Mouse (Mus musculus) forelimb bud, embryonic 11.5 days (tissue): ENCODE results near the gene 4933411K16Rik.

Source experiments
- DNase-seq: peaks from one replicate; pipeline ENCODE4 v3.0.0-alpha.2; 2012; ENCODE audit warnings: low read depth, low spot score

4933411K16Rik gene

GRCm38 (mm10) chr19:42051948-42052347 is at the start of gene 4933411K16Rik:
Gene 4933411K16Rik, plus strand, starts transcription at chr19:42052248.
- no peak for DNase-seq

GRCm38 (mm10) chr19:42004258-42004657 is 47.8 kb upstream of the 4933411K16Rik start:
- DNase-seq = no peak

GRCm38 (mm10) chr19:42005616-42006015 is 46.4 kb upstream of the 4933411K16Rik start:
- no peak for DNase-seq

- no peak for DNase-seq
Measured at GRCm38 (mm10) chr19:42006568-42006967, 45.5 kb upstream of the 4933411K16Rik start.

- no peak for DNase-seq
Measured at GRCm38 (mm10) chr19:42008586-42008985, 43.5 kb upstream of the 4933411K16Rik start.

- no peak for DNase-seq
Measured at GRCm38 (mm10) chr19:42009067-42009466, 43.0 kb upstream of the 4933411K16Rik start.

- DNase-seq = no peak
Measured at GRCm38 (mm10) chr19:42010436-42010835, 41.6 kb upstream of the 4933411K16Rik start.

GRCm38 (mm10) chr19:42011123-42011522 is 40.9 kb upstream of the 4933411K16Rik start:
- no peak for DNase-seq

GRCm38 (mm10) chr19:42014231-42014825 is 37.7 kb upstream of the 4933411K16Rik start:
- no peak for DNase-seq

GRCm38 (mm10) chr19:42015001-42015400 is 37.0 kb upstream of the 4933411K16Rik start:
- no peak for DNase-seq

GRCm38 (mm10) chr19:42016251-42016650 is 35.8 kb upstream of the 4933411K16Rik start:
- no peak for DNase-seq

GRCm38 (mm10) chr19:42016840-42017239 is 35.2 kb upstream of the 4933411K16Rik start:
- no peak for DNase-seq

GRCm38 (mm10) chr19:42017399-42018247 is 34.4 kb upstream of the 4933411K16Rik start:
- DNase-seq = no peak

GRCm38 (mm10) chr19:42019011-42019522 is 33.0 kb upstream of the 4933411K16Rik start:
- DNase-seq = no peak

GRCm38 (mm10) chr19:42021681-42022541 is 30.1 kb upstream of the 4933411K16Rik start:
- DNase-seq = no peak

- DNase-seq = no peak
Measured at GRCm38 (mm10) chr19:42022542-42022848, 29.6 kb upstream of the 4933411K16Rik start.

- peak; percentile 80 for DNase-seq
Measured at GRCm38 (mm10) chr19:42026158-42026557, 25.9 kb upstream of the 4933411K16Rik start.

GRCm38 (mm10) chr19:42031112-42031511 is 20.9 kb upstream of the 4933411K16Rik start:
- no peak for DNase-seq

GRCm38 (mm10) chr19:42033611-42034010 is 18.4 kb upstream of the 4933411K16Rik start:
- DNase-seq = no peak

- DNase-seq = no peak
Measured at GRCm38 (mm10) chr19:42034146-42034775, 17.8 kb upstream of the 4933411K16Rik start.

GRCm38 (mm10) chr19:42034881-42035455 is 17.1 kb upstream of the 4933411K16Rik start:
- DNase-seq = no peak
